ENCODE assay signal across 7 mouse cellular contexts in the genomic region with DNA sequence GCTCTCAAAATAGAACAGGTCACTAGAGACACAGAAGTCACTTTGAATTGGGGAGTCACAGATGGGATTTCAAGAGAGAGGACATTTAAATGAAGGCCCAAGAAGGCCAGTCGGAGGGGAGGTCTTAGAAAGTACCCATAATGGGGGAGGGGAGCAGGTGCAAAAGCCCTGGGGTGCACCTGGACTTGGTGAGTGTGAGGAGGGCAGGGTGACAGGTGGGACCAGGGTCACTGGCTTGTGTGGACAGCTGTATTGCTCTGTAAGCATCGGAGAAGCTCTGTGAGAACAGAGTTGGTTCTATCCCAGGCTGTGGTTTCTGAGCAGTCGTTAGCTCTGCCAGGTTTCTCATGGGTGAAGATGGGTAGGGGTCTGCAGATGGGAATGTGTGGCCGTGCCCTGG. TPM values are rescaled to one million over a fixed set of nuclear protein-coding genes. Genes with fewer than 3 reads are reported as not detected.
DNase-seq lines count a peak whose midpoint lies in the region; ATAC-seq and TF ChIP-seq lines count a peak whose summit lies in the region.

No protein-coding gene starts in this region.

- H3K27me3 ChIP-seq in lung, embryonic 16.5 days (ENCODE audit: control insufficient read depth, insufficient read depth, low read depth, low read length): no peaks in the 10 kb centered on the region
- no peaks in the 10 kb centered on the region for H3K27me3 ChIP-seq in forebrain, postnatal 0 days (ENCODE audit: insufficient read depth, low read length)
- no peaks in the 10 kb centered on the region for H3K27me3 ChIP-seq in liver, embryonic 15.5 days
- H3K27me3 ChIP-seq in stomach, embryonic 15.5 days (replicated peaks): no peaks in the 10 kb centered on the region

- peaks cover 43% of the 10 kb centered on the region for H3K4me1 ChIP-seq in lung, embryonic 16.5 days (replicated peaks; ENCODE audit: control insufficient read depth, insufficient read depth, low read length)
- peaks cover 43% of the 10 kb centered on the region for H3K4me1 ChIP-seq in forebrain, postnatal 0 days (ENCODE audit: insufficient read depth)
- H3K4me1 ChIP-seq in liver, embryonic 15.5 days (replicated peaks): peaks cover 96% of the 10 kb centered on the region
- H3K4me1 ChIP-seq in stomach, embryonic 15.5 days: peaks cover 56% of the 10 kb centered on the region

- H3K36me3 ChIP-seq in lung, embryonic 16.5 days (ENCODE audit: control insufficient read depth, insufficient read depth, low read length): no peaks in the 10 kb centered on the region
- H3K36me3 ChIP-seq in forebrain, postnatal 0 days (ENCODE audit: insufficient read depth): no peaks in the 10 kb centered on the region
- peaks cover 74% of the 10 kb centered on the region for H3K36me3 ChIP-seq in liver, embryonic 15.5 days (replicated peaks)
- no peaks in the 10 kb centered on the region for H3K36me3 ChIP-seq in stomach, embryonic 15.5 days

- peak overlapping the region; percentile 82 for H3K27ac ChIP-seq in lung, embryonic 16.5 days (ENCODE audit: low read length)
- peak overlapping the region; percentile 96 for H3K27ac ChIP-seq in forebrain, postnatal 0 days (ENCODE audit: low read depth, low read length)
- peak overlapping the region; percentile 58 for H3K27ac ChIP-seq in liver, embryonic 15.5 days (replicated peaks)
- 0 out of 2 replicates have a peak overlapping the region, but pooled peaks have one; percentile 61 for H3K27ac ChIP-seq in stomach, embryonic 15.5 days

- TF ChIP-seq CTCF in forebrain, postnatal 0 days (IDR thresholded peaks at IDR 0.05; ENCODE audit: low read depth): no peak

- 77% methylated on average over 4 of the region's 4 CpGs for WGBS in lung, embryonic 16.5 days
- 59% methylated on average over 4 of the region's 4 CpGs for WGBS in forebrain, postnatal 0 days
- 48% methylated on average over 4 of the region's 4 CpGs for WGBS in liver, embryonic 15.5 days (ENCODE audit: insufficient replicate concordance)
- 84% methylated on average over 4 of the region's 4 CpGs for WGBS in stomach, embryonic 15.5 days

- no peaks in the 10 kb centered on the region for H3K9me3 ChIP-seq in lung, embryonic 16.5 days (ENCODE audit: control insufficient read depth, low read length)
- no peaks in the 10 kb centered on the region for H3K9me3 ChIP-seq in forebrain, postnatal 0 days (ENCODE audit: low read length)
- H3K9me3 ChIP-seq in liver, embryonic 15.5 days (replicated peaks): no peaks in the 10 kb centered on the region
- no peaks in the 10 kb centered on the region for H3K9me3 ChIP-seq in stomach, embryonic 15.5 days

- no peak overlapping the region for H3K4me3 ChIP-seq in lung, embryonic 16.5 days (ENCODE audit: low read length)
- no peak overlapping the region for H3K4me3 ChIP-seq in forebrain, postnatal 0 days (ENCODE audit: low read depth, low read length)
- H3K4me3 ChIP-seq in liver, embryonic 15.5 days (replicated peaks): no peak overlapping the region
- H3K4me3 ChIP-seq in stomach, embryonic 15.5 days (replicated peaks): no peak overlapping the region

- H3K9ac ChIP-seq in lung, embryonic 16.5 days (ENCODE audit: low read length): no peak overlapping the region
- no peak overlapping the region for H3K9ac ChIP-seq in forebrain, postnatal 0 days
- no peak overlapping the region for H3K9ac ChIP-seq in liver, embryonic 15.5 days
- no peak overlapping the region for H3K9ac ChIP-seq in stomach, embryonic 15.5 days

- no peak for DNase-seq in lung, postnatal 10 days
- no peak for DNase-seq in forebrain, postnatal 0 days
- DNase-seq in left cerebral cortex, adult 9 months (ENCODE audit: low spot score in 2 of 2): no peak
- DNase-seq in lung, postnatal 36 days: no peak

- no peak for ATAC-seq in lung, embryonic 16.5 days (ENCODE audit: low read depth)
- ATAC-seq in forebrain, postnatal 0 days: no peak
- no peak for ATAC-seq in liver, embryonic 15.5 days (ENCODE audit: insufficient read depth)
- ATAC-seq in stomach, embryonic 15.5 days (ENCODE audit: insufficient read depth, low FRiP score, low read depth): no peak

- H3K4me2 ChIP-seq in lung, embryonic 16.5 days (ENCODE audit: low read depth, low read length): no peak overlapping the region
- H3K4me2 ChIP-seq in forebrain, postnatal 0 days (ENCODE audit: low read depth): no peak overlapping the region
- peak overlapping the region; percentile 19; the same call in 1 of the 2 replicates for H3K4me2 ChIP-seq in liver, embryonic 15.5 days
- no peak overlapping the region for H3K4me2 ChIP-seq in stomach, embryonic 15.5 days

RNA-seq across cellular contexts. Expression of gene Adgrg1, which starts 17.5 kb away (rescaled TPM):
- polyA plus RNA-seq in lung, embryonic 16.5 days (2015; fragmentation: Nextera tagmentation; extraction: Ambion mirVana): 39.8 and 42.9 TPM in 2 replicates
- total RNA-seq in forebrain, postnatal 0 days (2014; rRNA removed): 107 and 188 TPM in 2 replicates
- polyA plus RNA-seq in forebrain, postnatal 0 days (2015; fragmentation: Nextera tagmentation; extraction: Ambion mirVana): 79.8 and 101 TPM in 2 replicates
- 45.2 and 46.1 TPM in 2 replicates for polyA plus RNA-seq in liver, embryonic 15.5 days (2015; fragmentation: Nextera tagmentation; extraction: Ambion mirVana)
- 42.7 and 47.9 TPM in 2 replicates for polyA plus RNA-seq in stomach, embryonic 15.5 days (2015; fragmentation: Nextera tagmentation; extraction: Ambion mirVana)

RNA-seq across cellular contexts. Expression of gene Adgrg3, which starts 25.5 kb away (rescaled TPM):
- polyA plus RNA-seq in lung, embryonic 16.5 days (2015; fragmentation: Nextera tagmentation; extraction: Ambion mirVana): 4.7 TPM in 2 replicates
- 0.67 and 1.2 TPM in 2 replicates for total RNA-seq in forebrain, postnatal 0 days (2014; rRNA removed)
- 0.47 and 0.69 TPM in 2 replicates for polyA plus RNA-seq in forebrain, postnatal 0 days (2015; fragmentation: Nextera tagmentation; extraction: Ambion mirVana)
- 8.3 and 9.3 TPM in 2 replicates for polyA plus RNA-seq in liver, embryonic 15.5 days (2015; fragmentation: Nextera tagmentation; extraction: Ambion mirVana)
- 3.1 and 3.6 TPM in 2 replicates for polyA plus RNA-seq in stomach, embryonic 15.5 days (2015; fragmentation: Nextera tagmentation; extraction: Ambion mirVana)
